Mouse (Mus musculus) neural tube, embryonic 15.5 days (tissue): ENCODE data around the gene 4933402N03Rik. TPM values are rescaled to one million over a fixed set of nuclear protein-coding genes. Genes with fewer than 3 reads are reported as not detected.

Source experiments
- ATAC-seq: fragments of 200-750 bp; cut with Nextera tagmentation; 2 replicates; pipeline ENCODE4 v1.8.0; 2017; ENCODE audit warnings: mild to moderate bottlenecking, moderate TSS enrichment, moderate library complexity; ENCODE audit not compliant: low FRiP score
- H3K27ac ChIP-seq: fragments of 300-500 bp; sonication (generic); replicated peaks from 2 replicates; pipeline ENCODE4 v1.5.1; 2015; ENCODE audit warnings: mild to moderate bottlenecking, inconsistent platforms
- H3K27me3 ChIP-seq: fragments of 300-500 bp; sonication (generic); replicated peaks from 2 replicates; pipeline ENCODE4 v1.6.1; 2015; ENCODE audit warnings: inconsistent platforms
- H3K36me3 ChIP-seq: fragments of 300-500 bp; sonication (generic); 2 replicates; pipeline ENCODE4 v1.6.1; 2015; ENCODE audit warnings: inconsistent platforms
- H3K4me1 ChIP-seq: fragments of 300-500 bp; sonication (generic); 2 replicates; pipeline ENCODE4 v1.6.1; 2015; ENCODE audit warnings: inconsistent platforms
- H3K4me2 ChIP-seq: fragments of 300-500 bp; sonication (generic); 2 replicates; pipeline ENCODE4 v1.6.1; 2015; ENCODE audit warnings: inconsistent platforms, mild to moderate bottlenecking, moderate library complexity
- H3K4me3 ChIP-seq: fragments of 300-500 bp; sonication (generic); replicated peaks from 2 replicates; pipeline ENCODE4 v1.5.1; 2015; ENCODE audit warnings: mild to moderate bottlenecking, inconsistent platforms
- H3K9ac ChIP-seq: fragments of 300-500 bp; sonication (generic); replicated peaks from 2 replicates; pipeline ENCODE4 v1.6.1; 2015; ENCODE audit warnings: mild to moderate bottlenecking, inconsistent platforms
- H3K9me3 ChIP-seq: fragments of 300-500 bp; sonication (generic); replicated peaks from 2 replicates; pipeline ENCODE4 v1.6.1; 2016; ENCODE audit warnings: inconsistent platforms
- WGBS: fragments of 180-500 bp; shearing (Covaris S2); methylation state at CpG from one replicate; pipeline ENCODE4 v1.1.7; 2015; ENCODE audit warnings: mixed read lengths; 5-methylcytosine and 5-hydroxymethylcytosine counted together
- polyA plus RNA-seq: library from polyadenylated mRNA; unstranded; fragments of >200 nt; fragmentation: Nextera tagmentation; extraction: Ambion mirVana; gene quantifications from 2 replicates; pipeline ENCODE4 v1.2.1, GENCODE M21; 2015

Gene 4933402N03Rik
- not detected in 2 replicates for polyA plus RNA-seq

DNA sequence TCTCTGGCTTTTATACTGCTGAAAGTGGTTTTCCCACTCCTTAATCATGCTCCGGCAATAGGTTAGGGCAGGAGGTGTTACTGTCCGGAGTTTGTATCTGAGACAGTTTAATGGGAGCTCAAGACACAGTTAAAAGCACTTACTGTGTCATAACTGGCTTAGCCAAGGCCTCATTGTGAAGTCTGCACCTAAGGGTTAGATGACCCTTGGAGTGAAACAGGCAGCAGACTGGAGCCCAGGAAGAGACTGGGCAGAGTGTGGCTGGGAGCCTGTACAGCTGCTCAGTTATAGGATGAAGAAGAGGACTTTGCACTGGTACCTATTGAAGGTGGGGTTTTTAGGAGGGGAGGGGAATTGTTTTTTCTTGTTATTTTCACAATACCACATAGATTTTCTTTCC, at the start of gene 4933402N03Rik:
Gene 4933402N03Rik, minus strand, starts transcription at position 101 of the 400 bp plus-strand sequence.
- no peaks in the 10 kb centered on the region for H3K9me3 ChIP-seq
- no peaks in the 10 kb centered on the region for H3K36me3 ChIP-seq
- H3K9ac ChIP-seq, result no peak within 1 kb of the TSS
- no peak within 1 kb of the TSS for H3K4me3 ChIP-seq
- no peak within 1 kb of the TSS for H3K27ac ChIP-seq
- WGBS, result 91% methylated on average over 2 of the region's 2 CpGs
- ATAC-seq, result no peak
- no peaks in the 10 kb centered on the region for H3K27me3 ChIP-seq
- no peaks in the 10 kb centered on the region for H3K4me1 ChIP-seq
- no peak within 1 kb of the TSS for H3K4me2 ChIP-seq

DNA sequence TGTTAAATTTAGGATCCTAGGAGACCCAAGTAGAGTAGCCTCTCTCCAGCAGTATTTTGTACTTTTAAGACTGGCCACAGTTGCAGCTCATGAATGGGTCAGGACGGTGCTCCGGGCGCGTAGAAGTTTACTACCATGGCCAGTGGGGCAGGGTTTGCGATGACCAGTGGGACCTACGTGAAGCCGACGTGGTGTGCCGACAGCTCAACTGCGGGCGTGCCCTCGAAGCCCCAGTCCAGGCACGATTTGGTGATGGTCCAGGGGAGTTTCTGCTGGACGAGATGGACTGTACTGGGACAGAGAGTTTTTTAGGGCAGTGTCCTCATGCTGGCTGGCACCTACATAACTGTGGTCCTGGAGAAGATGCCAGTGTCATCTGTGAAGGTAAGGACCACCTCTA, 41.9 kb upstream of the 4933402N03Rik start:
- Histone ChIP-seq H3K27me3 (no peaks in the 10 kb centered on the region), H3K27ac (no peak overlapping the region), H3K4me2 (no peak overlapping the region), H3K9me3 (no peaks in the 10 kb centered on the region), H3K9ac (no peak overlapping the region), H3K36me3 (no peaks in the 10 kb centered on the region), H3K4me3 (no peak overlapping the region), H3K4me1 (no peaks in the 10 kb centered on the region)
- no peak for ATAC-seq
- 96% methylated on average over 14 of the region's 14 CpGs for WGBS

DNA sequence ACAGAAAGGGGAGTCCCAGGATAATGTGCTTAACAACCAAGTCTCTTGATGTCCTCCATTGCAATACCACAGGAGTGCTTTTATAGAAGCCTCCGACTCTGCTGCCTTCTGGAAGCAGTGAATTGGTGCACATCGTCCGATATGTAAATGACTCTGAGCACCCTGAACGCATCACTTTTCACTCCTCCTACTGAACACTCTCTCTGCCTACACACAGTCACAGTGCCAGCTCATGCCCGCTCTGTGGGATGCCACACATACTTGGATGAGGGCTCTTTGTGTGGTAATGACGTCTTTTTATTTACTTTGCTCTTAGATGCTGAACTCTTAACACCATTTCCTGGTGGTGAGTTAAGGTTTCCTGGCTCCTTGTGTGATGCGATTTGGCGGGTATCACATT, 40.9 kb upstream of the 4933402N03Rik start:
- Histone ChIP-seq H3K27me3 (no peaks in the 10 kb centered on the region), H3K4me1 (no peaks in the 10 kb centered on the region), H3K9ac (no peak overlapping the region), H3K36me3 (no peaks in the 10 kb centered on the region), H3K27ac (no peak overlapping the region), H3K9me3 (no peaks in the 10 kb centered on the region), H3K4me2 (no peak overlapping the region), H3K4me3 (no peak overlapping the region)
- ATAC-seq, result no peak
- WGBS, result 71% methylated on average over 8 of the region's 8 CpGs

DNA sequence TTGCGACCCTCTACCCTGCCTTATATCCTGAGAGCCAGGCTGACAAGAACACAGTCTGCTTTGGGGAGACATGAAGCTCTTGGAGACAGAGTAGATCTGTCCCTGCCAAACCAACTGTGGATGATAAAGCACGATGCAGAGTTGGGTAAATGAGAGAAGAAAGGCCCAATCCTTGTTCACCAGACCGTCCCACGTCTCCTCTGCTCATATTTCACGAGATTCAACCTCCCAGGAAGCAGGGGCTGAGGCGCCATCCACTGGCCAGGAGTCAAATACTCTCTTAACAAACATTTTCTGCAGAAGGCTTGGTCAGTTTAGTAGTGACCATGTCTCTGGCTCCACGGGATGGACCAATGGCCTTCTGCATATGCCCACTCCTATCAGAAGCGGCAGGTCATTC, 38.2 kb upstream of the 4933402N03Rik start:
- no peaks in the 10 kb centered on the region for H3K9me3 ChIP-seq
- no peak overlapping the region for H3K27ac ChIP-seq
- 70% methylated on average over 8 of the region's 8 CpGs for WGBS
- no peak for ATAC-seq
- H3K4me1 ChIP-seq, result no peaks in the 10 kb centered on the region
- no peaks in the 10 kb centered on the region for H3K27me3 ChIP-seq
- H3K36me3 ChIP-seq, result no peaks in the 10 kb centered on the region
- no peak overlapping the region for H3K9ac ChIP-seq
- H3K4me2 ChIP-seq, result no peak overlapping the region
- H3K4me3 ChIP-seq, result no peak overlapping the region

DNA sequence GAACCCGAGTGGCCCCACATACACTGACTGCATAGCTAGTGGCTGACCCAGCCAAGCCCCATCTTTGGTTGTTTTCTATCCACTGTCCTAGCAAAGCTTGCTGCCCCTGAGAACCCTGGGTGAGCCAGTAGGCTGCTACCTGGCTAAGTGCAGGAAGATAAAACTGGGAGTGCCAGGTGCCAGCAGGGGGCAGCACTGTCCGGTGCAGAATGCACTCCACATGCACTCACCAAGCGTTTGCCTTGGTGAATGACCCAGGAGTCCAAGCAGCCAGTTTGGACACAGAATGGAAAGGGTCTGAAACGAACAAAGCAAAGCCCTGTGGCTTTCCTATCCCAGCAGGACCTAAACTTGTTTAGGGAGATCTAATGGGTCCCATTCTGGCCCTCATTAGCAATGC, 36.6 kb upstream of the 4933402N03Rik start:
- Histone ChIP-seq H3K9me3 (no peaks in the 10 kb centered on the region), H3K4me1 (no peaks in the 10 kb centered on the region), H3K4me3 (no peak overlapping the region), H3K36me3 (no peaks in the 10 kb centered on the region), H3K27ac (no peak overlapping the region), H3K4me2 (no peak overlapping the region), H3K9ac (no peak overlapping the region), H3K27me3 (no peaks in the 10 kb centered on the region)
- 34% methylated on average over 4 of the region's 4 CpGs for WGBS
- ATAC-seq, result no peak

GRCm38 (mm10) chr7:131174121-131174520, 28.0 kb upstream of the 4933402N03Rik start, which contains the start of gene 5430419D17Rik:
Gene 5430419D17Rik (plus strand): TSS chr7:131174402.
- ATAC-seq, result no peak
- no peak within 1 kb of the TSS for H3K27ac ChIP-seq
- H3K4me1 ChIP-seq, result no peaks in the 10 kb centered on the region
- H3K4me2 ChIP-seq, result no peak within 1 kb of the TSS
- no peaks in the 10 kb centered on the region for H3K36me3 ChIP-seq
- no peak within 1 kb of the TSS for H3K9ac ChIP-seq
- H3K9me3 ChIP-seq, result no peaks in the 10 kb centered on the region
- no peak within 1 kb of the TSS for H3K4me3 ChIP-seq
- no peaks in the 10 kb centered on the region for H3K27me3 ChIP-seq
- 92% methylated on average over 9 of the region's 9 CpGs for WGBS

DNA sequence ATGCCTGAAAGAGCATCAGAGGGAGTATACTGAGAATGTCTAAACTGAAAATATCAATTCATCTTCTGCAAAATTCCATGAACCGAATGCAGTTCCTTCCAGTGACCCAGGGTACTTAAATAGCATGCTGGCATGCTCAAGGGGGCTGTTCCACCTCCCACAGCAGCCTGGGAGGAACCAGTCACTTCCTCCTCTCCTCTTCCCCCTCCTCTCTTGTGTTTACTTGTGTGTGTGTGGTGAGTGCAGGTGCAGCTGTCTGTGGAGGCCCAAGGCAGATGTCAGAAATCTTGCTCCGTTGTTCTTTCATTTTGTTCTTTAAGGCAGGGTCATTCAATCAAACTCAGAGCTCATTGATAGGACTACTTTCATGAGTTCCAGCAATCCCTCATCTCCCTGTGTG, 23.0 kb upstream of the 4933402N03Rik start:
- Histone ChIP-seq H3K4me3 (no peak overlapping the region), H3K4me1 (no peaks in the 10 kb centered on the region), H3K27me3 (no peaks in the 10 kb centered on the region), H3K36me3 (no peaks in the 10 kb centered on the region), H3K27ac (no peak overlapping the region), H3K4me2 (no peak overlapping the region), H3K9ac (no peak overlapping the region), H3K9me3 (no peaks in the 10 kb centered on the region)
- ATAC-seq, result no peak
- 63% methylated on average over 2 of the region's 2 CpGs for WGBS

- WGBS, result 84% methylated on average over 3 of the region's 3 CpGs
- no peaks in the 10 kb centered on the region for H3K36me3 ChIP-seq
- no peaks in the 10 kb centered on the region for H3K9me3 ChIP-seq
- H3K4me1 ChIP-seq, result no peaks in the 10 kb centered on the region
- H3K4me2 ChIP-seq, result no peak overlapping the region
- H3K4me3 ChIP-seq, result no peak overlapping the region
- no peak overlapping the region for H3K9ac ChIP-seq
- H3K27ac ChIP-seq, result no peak overlapping the region
- ATAC-seq, result no peak
- H3K27me3 ChIP-seq, result no peaks in the 10 kb centered on the region
These were observed 21.7 kb upstream of the 4933402N03Rik start for GRCm38 (mm10) chr7:131167771-131168170.

GRCm38 (mm10) chr7:131162251-131162650, 16.1 kb upstream of the 4933402N03Rik start:
- Histone ChIP-seq H3K4me1 (no peaks in the 10 kb centered on the region), H3K27me3 (no peaks in the 10 kb centered on the region), H3K4me2 (no peak overlapping the region), H3K4me3 (no peak overlapping the region), H3K27ac (no peak overlapping the region), H3K9ac (no peak overlapping the region), H3K36me3 (no peaks in the 10 kb centered on the region), H3K9me3 (no peaks in the 10 kb centered on the region)
- ATAC-seq, result no peak
- WGBS, result 82% methylated on average over 7 of the region's 7 CpGs

DNA sequence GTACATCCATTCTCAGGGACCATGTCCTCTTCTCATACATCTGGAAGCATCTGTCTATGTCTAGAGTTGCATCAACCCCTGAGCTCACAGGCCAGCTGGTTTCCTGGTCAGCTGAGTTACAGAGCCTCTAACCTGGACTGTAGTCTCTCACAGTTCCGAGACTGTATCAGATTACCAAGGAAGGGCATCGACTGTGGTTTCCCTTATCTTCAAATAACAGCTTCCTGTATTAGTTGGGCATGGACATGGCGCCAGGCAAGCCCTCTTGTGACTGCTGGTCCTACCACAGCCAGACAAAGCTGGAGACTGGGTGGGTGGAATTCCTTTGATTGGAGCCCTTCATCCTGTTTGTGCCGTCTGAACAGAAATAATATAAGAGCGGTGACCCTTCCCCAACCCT, 6.9 kb upstream of the 4933402N03Rik start:
- Histone ChIP-seq H3K9ac (no peak overlapping the region), H3K4me3 (no peak overlapping the region), H3K9me3 (no peaks in the 10 kb centered on the region), H3K27me3 (no peaks in the 10 kb centered on the region), H3K4me1 (no peaks in the 10 kb centered on the region), H3K4me2 (no peak overlapping the region), H3K27ac (no peak overlapping the region), H3K36me3 (no peaks in the 10 kb centered on the region)
- WGBS, result 88% methylated on average over 5 of the region's 5 CpGs
- ATAC-seq, result no peak

- WGBS, result 92% methylated on average over 3 of the region's 3 CpGs
- no peak overlapping the region for H3K27ac ChIP-seq
- no peaks in the 10 kb centered on the region for H3K9me3 ChIP-seq
- no peaks in the 10 kb centered on the region for H3K27me3 ChIP-seq
- H3K9ac ChIP-seq, result no peak overlapping the region
- no peaks in the 10 kb centered on the region for H3K36me3 ChIP-seq
- H3K4me2 ChIP-seq, result no peak overlapping the region
- H3K4me1 ChIP-seq, result no peaks in the 10 kb centered on the region
- no peak for ATAC-seq
- H3K4me3 ChIP-seq, result no peak overlapping the region
These were observed 4.1 kb upstream of the 4933402N03Rik start for GRCm38 (mm10) chr7:131150179-131150578.

GRCm38 (mm10) chr7:131133181-131133580, 12.9 kb downstream of the 4933402N03Rik start:
- Histone ChIP-seq H3K9me3 (no peaks in the 10 kb centered on the region), H3K4me3 (no peak overlapping the region), H3K9ac (no peak overlapping the region), H3K4me2 (no peak overlapping the region), H3K4me1 (no peaks in the 10 kb centered on the region), H3K36me3 (no peaks in the 10 kb centered on the region), H3K27ac (no peak overlapping the region), H3K27me3 (no peaks in the 10 kb centered on the region)
- 83% methylated on average over 3 of the region's 3 CpGs for WGBS
- ATAC-seq, result no peak

DNA sequence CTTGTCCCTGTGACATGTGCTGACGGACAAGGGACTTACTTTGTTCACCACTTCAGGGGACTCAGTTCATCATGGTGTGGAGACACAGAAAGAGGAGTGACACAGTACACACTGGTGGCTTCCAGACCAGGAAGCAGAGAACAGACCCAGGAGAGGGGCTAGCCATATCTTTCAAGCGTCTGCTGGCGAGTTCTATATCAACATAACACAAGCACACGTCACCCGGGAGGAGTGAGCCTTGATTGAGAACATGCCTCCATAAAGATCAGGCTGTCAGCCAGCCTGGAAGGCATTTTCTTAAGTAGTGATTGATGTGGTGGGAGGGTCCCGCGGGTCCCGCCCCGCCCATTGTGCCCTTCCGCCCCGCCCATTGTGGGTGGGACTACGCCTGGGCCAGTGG, 16.1 kb downstream of the 4933402N03Rik start:
- Histone ChIP-seq H3K4me3 (no peak overlapping the region), H3K4me1 (no peaks in the 10 kb centered on the region), H3K36me3 (no peaks in the 10 kb centered on the region), H3K9me3 (no peaks in the 10 kb centered on the region), H3K27me3 (no peaks in the 10 kb centered on the region), H3K4me2 (no peak overlapping the region), H3K9ac (no peak overlapping the region), H3K27ac (no peak overlapping the region)
- 69% methylated on average over 12 of the region's 12 CpGs for WGBS
- ATAC-seq, result no peak
